Mouse (Mus musculus) liver, embryonic 14.5 days (tissue): ENCODE measurements at regions not wholly inside any gene's neighbourhood (a gene's known extent, or its start where the extent isn't known, plus 50 kb on each side); places are given as distances from the start of the nearest gene placed in this dataset.

ENCODE experiments used
- CTCF ChIP-seq: IDR thresholded peaks from 2 replicates; pipeline ENCODE4 v1.5.1; 2016; ENCODE audit warnings: antibody characterized with exemption, low read depth, control low read depth
- EP300 ChIP-seq: IDR thresholded peaks from 2 replicates; pipeline ENCODE4 v1.6.1; 2016; ENCODE audit warnings: antibody characterized with exemption, low read depth

DNA sequence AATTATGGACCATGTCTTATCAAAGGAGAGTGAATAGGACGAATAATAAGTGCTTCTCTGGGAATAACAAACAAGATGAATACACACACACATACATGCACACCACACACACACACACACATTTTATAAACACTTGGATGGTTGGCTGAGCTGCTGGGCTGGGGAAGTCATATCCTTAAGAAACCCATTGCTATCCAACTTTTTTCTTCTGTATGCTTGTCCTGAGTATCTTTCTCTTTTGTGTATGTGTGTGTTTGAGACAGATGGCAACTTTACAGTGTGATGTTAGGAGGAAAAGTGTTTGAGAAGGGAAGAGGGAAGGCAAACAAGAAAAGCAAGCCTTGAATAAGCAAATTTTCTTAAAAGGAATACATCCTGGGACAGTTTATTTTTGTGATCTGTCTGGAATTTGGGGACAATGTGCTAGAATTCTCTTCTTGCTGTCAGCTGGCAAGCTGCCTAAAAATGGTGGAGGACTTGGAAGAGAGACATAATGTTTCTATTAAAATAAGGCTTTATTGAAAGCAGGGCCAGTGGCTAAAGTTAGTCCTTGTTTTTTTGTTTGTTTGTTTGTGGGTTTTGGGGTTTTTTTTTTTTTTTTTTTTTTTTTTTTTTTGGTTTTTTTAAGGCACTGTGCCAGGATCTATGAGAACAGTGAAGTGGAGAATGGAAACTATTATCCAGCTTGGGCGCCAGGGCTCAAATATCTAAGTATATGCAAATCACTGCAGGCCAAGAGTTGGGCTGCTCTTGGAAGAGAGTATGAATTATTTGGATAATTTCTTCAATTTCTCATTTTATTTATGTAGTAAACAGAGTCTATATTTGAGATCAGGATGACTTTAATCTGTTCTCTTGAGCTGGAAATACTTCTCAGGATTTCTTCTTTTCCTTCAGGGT lies 766.2 kb downstream of the Bcl11a start:
- TF ChIP-seq EP300 (no peak), CTCF (no peak)
